Mouse (Mus musculus) liver (tissue): ENCODE data around the gene Gpc2.
A peak's percentile ranks its signal among the peaks of the same experiment; 100 is the strongest.

ENCODE experiments used
- DNase-seq: peaks from one replicate; pipeline ENCODE4 v3.0.0-alpha.2; 2020; ENCODE audit warnings: mixed read lengths

Gpc2 gene

GRCm38 (mm10) chr5:138260834-138261233 is 19.0 kb downstream of the Gpc2 start:
- DNase-seq: no peak

GRCm38 (mm10) chr5:138260051-138260450 is 19.8 kb downstream of the Gpc2 start:
- DNase-seq: peak; percentile 41

GRCm38 (mm10) chr5:138258993-138259392 is 20.8 kb downstream of the Gpc2 start:
- DNase-seq: no peak

DNA sequence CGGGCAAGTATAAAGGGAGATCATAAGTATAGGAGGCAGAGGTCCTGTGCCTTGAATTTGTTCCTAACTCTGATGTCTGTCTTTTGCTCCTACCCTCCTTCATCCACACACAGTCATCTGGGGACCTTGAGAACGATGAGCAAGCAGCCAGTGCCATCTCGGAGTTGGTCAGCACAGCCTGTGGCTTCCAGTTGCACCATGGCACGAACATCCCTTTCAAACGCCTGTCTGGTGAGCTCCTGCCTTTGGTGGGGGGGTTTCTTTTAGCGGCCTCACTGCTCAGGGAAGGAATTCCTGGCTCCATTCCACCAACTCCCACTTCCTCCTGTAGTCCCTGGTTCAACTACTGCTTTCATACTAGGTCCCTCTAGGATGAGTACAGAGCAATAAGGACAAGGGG is 21.3 kb downstream of the Gpc2 start:
- DNase-seq: no peak

DNA sequence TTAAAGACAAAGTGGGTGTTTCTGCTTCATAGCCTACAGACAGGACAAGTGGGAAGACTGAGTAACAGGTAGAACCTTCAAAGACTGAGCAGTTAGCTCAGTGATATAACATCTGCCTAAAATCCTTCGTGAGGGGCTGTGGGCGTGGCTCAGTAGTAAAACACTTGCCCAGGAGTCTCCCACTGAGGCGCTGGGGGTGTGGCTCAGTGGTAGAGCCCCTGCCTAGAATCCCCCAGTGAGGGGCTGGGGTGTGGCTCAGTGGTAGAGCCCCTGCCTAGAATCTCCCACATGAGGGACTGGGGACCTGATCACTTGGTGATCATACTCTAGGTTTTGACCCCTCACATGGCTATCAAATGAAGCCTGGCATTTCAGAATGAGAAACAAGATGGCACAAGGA is 21.7 kb downstream of the Gpc2 start:
- no peak for DNase-seq

- no peak for DNase-seq
Measured at GRCm38 (mm10) chr5:138257585-138257978, 22.2 kb downstream of the Gpc2 start.

DNA sequence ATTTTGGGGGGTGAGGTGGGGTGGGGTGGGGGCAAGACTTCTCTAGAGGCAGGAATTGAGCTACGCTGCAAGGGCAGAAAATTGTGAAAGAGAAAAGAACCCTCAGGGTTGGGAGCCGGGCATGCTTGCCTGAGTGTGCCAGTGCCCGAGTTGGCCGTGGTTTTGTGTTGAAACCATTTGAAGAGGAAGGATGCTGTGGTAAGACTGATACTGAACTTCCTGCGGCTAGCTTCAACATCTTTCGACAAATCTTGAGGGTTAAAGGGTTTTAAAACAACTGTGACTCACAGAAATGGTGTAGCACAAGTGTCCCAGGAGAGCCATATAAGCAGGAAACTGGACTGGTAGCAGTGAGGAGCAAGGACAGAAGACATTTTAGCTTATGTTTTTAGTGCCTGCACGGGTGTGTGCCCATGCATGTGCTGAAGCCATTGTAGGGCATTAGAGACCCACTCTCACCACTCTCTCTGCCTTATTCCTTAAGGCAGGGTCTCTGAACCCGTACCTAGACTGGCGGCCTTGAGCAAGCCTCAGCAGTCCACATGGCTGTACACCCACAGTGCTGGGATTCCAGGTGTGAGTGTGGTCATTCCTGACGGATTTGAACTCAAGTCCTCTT is 22.7 kb downstream of the Gpc2 start:
- DNase-seq: no peak

DNA sequence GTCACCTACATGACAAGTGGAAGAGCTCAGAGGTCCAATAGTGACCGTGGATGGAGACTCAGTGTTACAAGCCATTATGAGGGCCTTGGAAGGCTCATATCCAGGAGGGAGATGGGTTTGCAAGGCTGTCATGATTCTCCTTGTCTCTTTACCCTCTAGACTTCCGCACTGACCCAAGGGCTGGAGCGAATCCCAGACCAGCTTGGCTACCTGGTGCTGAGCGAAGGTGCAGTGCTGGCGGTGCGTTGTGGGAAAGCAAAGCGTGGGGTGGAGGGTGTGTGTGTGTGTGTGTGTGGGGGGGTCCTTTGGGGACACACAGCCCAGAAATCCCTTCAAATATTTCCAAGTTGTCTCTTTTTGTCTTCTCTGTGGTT is 23.7 kb downstream of the Gpc2 start:
- no peak for DNase-seq

DNA sequence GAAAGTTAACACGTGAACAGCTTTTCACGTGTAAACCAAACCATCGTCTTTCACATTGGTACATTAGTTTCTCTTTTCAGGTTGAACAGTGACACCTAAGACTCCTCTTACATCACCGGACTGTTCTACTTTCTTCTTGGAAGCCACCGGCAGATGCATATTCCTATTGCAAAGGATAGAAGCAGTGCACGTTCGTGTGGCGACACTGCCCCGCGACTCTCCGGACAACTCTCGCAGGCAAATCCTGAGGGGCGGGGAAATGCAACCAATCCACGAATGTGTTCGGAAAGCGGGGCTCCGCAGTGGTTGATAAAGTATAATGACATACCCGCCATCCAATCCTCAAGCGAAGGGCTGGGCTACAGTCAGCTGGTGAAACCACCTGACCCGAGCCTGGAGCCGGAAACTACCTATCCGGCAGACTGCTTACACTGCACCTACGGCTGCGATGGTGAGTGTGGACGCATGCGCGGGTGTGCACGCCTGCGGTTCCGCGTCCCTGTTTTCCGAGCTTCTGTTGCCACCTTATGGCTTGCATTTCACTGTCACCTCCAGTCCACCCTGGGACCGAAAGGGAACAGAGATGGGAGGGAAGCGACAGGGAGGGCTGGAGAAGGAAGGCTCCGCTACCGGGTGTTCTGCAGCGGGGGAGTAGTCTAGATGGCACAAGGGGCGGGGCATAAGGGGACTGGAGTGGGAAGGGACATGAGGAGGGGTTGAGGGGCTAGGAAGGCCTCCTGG is 24.3 kb downstream of the Gpc2 start, which contains the start of gene Lamtor4:
Lamtor4 (plus strand) TSS at position 130 of the 741 bp plus-strand sequence.
- DNase-seq: peak; percentile 94

DNA sequence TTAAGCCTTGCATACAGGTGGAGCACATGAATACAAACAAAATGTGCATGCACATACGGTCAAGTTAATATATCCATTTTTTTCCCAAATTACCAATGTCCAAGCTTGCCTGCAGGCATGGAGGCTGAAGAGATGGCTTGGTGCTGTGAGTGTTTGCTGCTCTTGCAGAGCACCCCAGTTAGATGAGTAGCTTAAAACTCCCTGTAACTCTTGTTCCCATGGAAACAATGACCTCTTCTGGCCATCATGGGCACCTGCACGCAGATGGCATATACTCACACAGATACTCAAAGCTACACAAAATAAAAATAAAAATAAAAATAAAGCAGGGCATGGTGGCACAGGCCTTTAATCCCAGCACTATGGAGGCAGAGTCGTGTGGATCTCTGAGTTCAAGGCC is 26.7 kb downstream of the Gpc2 start:
- no peak for DNase-seq

DNA sequence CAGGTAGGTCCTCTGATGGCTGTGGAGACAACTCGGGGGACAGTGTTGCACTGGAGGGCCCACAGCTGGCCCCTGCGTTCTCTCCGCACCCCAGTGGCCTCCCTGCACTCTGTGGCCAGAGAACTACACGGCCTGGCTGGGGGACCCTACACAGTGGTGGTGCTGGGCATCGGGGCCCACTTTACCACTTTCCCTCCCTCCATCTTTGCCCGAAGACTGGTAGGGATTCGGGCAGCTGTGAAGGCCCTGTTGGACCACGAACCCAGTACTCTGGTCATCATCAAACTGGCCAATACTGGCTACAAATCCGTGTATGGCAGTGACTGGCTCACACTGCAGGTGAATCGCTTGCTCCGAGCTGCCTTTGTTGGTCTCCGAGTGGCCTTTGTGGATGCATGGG is 28.7 kb downstream of the Gpc2 start:
- DNase-seq: no peak

- no peak for DNase-seq
Measured at GRCm38 (mm10) chr5:138241511-138241910, 38.3 kb downstream of the Gpc2 start.

- no peak for DNase-seq
Measured at GRCm38 (mm10) chr5:138234224-138234623, 45.6 kb downstream of the Gpc2 start.

- DNase-seq: no peak
Measured at GRCm38 (mm10) chr5:138233778-138234177, 46.0 kb downstream of the Gpc2 start.

DNA sequence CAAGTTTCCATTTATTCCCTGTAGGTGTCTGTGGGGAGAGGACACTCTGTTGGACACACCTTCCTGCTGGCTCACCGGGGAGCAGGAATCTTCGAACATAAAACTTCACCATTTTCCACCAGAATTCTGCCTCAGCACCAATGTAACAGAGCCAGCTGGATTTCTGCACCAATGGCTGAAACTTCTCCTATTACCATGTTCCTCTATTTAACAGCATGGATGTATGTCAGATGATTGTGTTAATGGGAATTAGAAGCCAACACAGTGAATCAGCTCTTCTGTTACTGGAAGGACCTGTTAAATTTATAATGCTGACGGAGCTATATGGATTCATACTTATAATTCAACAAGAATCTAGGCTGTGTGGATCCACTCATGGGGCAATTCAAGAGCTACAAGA is 50.3 kb downstream of the Gpc2 start:
- DNase-seq: no peak

DNA sequence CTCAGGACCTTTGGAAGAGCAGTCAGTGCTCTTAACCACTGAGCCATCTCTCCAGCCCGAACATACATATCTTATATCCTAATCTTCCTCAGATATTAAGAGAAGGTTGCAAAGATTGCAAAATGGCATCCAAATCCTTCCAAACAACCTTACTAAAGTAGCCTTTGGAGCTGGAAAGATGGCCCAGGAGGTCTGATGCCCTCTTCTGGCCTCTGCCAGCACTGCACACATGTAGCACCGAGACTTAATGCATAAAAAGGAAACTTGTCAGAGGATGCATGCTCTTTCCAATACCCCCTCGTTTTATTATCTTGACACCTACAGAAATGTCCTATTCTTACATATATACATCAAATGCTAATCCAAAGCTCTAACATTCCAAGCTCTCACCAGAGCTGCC is 51.8 kb downstream of the Gpc2 start:
- peak; percentile 15 for DNase-seq

GRCm38 (mm10) chr5:138227367-138227766 is 52.4 kb downstream of the Gpc2 start:
- DNase-seq: no peak

- no peak for DNase-seq
Measured at GRCm38 (mm10) chr5:138226491-138226890, 53.3 kb downstream of the Gpc2 start.

DNA sequence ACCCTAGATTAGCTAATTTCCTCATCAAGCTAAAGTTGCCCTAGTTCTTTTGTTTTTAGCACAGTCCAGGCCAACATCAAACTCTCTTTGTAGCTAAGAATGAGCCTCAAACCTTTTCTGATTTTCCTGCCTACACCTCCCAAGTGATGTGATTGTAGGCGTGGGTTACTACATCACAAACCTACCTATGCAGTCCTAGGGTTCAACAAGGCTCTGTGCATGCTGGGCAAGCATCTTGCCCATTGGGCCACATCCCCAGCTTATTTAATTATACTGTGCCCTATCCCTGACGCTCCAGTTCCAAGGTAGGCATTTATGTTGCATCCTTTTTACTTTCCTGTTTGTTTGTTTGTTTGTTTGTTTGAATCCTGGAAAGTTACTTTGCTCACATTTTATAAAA is 54.1 kb downstream of the Gpc2 start, which contains the start of gene Nxpe5:
Nxpe5 (plus strand) TSS at position 199 of the 400 bp plus-strand sequence.
- DNase-seq: no peak
